Mouse (Mus musculus): ENCODE measurements around the gene Nfkbie. TPM values are rescaled to one million over a fixed set of nuclear protein-coding genes. Genes with fewer than 3 reads are reported as not detected.

Nfkbie gene
- polyA plus RNA-seq, 1 experiment from 2014 or later, result 3.5 TPM

DNA sequence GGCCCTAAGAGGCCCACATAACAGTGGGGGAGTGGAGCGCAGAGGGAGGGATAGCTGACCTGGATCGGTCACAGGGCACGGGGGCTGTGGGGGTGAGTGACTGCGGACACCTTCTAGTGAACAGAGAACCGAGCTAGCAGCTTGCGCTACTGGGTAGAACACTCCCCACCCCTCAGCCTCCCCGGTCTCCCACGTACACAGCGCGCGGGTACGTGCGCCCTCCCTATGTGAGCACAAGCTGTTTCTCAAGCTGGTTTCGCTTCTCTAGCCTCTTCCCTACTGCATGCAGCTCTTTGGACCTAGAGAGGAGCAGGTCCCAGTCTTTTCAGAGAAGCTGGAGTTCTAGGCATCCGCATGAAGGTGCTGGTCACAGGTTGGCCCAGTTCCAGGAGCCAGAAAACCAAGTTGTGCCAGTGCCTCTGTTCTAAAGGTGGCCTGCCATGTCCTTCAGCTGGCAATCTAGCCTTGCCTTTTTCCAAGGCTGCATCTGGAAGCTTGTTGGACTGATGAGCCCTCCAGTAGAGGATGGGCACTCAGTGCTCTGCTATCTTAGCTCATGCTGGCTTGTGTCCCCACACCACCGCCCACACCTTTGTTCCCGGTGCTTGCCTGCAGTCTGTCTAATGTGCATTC, 18.7 kb downstream of the Nfkbie start:
- WGBS, result 4% methylated on average over 17 of the region's 17 CpGs
- Histone ChIP-seq H3K9me3 (replicated peaks; ENCODE audit: control insufficient read depth, low read length) (no peaks in the 10 kb centered on the region), H3K27me3 (ENCODE audit: control insufficient read depth, insufficient read depth, low read length) (no peaks in the 10 kb centered on the region), H3K36me3 (replicated peaks; ENCODE audit: control insufficient read depth, insufficient read depth, low read depth, low read length) (peaks cover 19% of the 10 kb centered on the region), H3K4me1 (ENCODE audit: control insufficient read depth, insufficient read depth, low read length) (no peaks in the 10 kb centered on the region; the same call in 1 of the 2 replicates), H3K9ac (replicated peaks; ENCODE audit: low read length) (peak overlapping the region; percentile 98), H3K4me3 (ENCODE audit: low read depth, low read length) (peak overlapping the region; percentile 100), H3K4me2 (ENCODE audit: low read depth, low read length) (peak overlapping the region; percentile 83), H3K27ac (replicated peaks; ENCODE audit: low read depth, low read length) (peak overlapping the region; percentile 76)
- DNase-seq (ENCODE audit: low spot score) (peak; percentile 56), ATAC-seq (replicated peaks; ENCODE audit: insufficient number of reproducible peaks, low FRiP score, low TSS enrichment, low read depth) (peak; percentile 24)

DNA sequence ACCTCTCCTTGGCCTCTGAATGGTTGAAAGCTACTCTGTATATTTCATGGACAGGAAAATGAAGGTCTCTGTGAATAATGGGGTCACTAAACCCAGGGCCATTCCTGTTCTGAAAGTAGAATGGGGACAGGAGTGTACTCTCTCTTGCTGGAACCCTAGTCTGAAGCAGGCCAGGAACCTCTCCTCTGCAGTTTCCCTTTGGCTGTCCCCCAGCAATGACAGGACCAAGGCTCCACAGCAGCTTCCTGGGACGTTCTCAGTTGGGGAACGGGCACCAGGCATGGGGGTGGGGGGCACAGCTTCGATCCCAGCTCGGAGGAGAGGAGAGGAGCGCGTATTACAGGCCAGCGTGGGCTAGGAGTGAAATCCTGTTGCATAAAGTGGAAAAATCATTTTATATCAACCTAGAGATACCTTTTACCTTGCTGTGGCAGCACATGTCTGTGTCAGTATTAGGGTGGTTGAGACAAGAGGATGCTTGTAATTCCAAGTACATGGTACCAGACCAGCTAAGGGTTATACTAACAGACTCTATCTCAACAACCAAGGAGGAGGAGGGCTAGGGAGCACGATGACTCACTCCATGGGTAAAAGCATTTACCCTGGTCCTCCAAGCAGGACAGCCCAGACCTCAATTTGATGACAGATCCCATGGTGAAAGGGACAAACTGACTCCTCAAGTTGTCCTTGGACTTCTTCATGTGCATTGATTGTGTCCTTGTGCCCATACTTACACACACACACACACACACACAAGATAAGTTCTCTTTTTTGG, 19.8 kb downstream of the Nfkbie start:
- Histone ChIP-seq H3K4me2 (ENCODE audit: low read depth, low read length) (no peak overlapping the region), H3K9ac (replicated peaks; ENCODE audit: low read length) (no peak overlapping the region), H3K4me1 (ENCODE audit: control insufficient read depth, insufficient read depth, low read length) (no peaks in the 10 kb centered on the region; the same call in 1 of the 2 replicates), H3K4me3 (ENCODE audit: low read depth, low read length) (no peak overlapping the region), H3K27me3 (ENCODE audit: control insufficient read depth, insufficient read depth, low read length) (no peaks in the 10 kb centered on the region), H3K9me3 (replicated peaks; ENCODE audit: control insufficient read depth, low read length) (no peaks in the 10 kb centered on the region), H3K27ac (replicated peaks; ENCODE audit: low read depth, low read length) (no peak overlapping the region), H3K36me3 (replicated peaks; ENCODE audit: control insufficient read depth, insufficient read depth, low read depth, low read length) (peaks cover 10% of the 10 kb centered on the region)
- ATAC-seq (replicated peaks; ENCODE audit: insufficient number of reproducible peaks, low FRiP score, low TSS enrichment, low read depth) (no peak), DNase-seq (ENCODE audit: low spot score) (no peak)
- 86% methylated on average over 8 of the region's 8 CpGs for WGBS

GRCm38 (mm10) chr17:45578242-45578641, 22.7 kb downstream of the Nfkbie start:
- Histone ChIP-seq H3K36me3 (replicated peaks; ENCODE audit: control insufficient read depth, insufficient read depth, low read depth, low read length) (no peaks in the 10 kb centered on the region), H3K9me3 (replicated peaks; ENCODE audit: control insufficient read depth, low read length) (no peaks in the 10 kb centered on the region), H3K27ac (replicated peaks; ENCODE audit: low read depth, low read length) (no peak overlapping the region), H3K9ac (replicated peaks; ENCODE audit: low read length) (no peak overlapping the region), H3K4me1 (ENCODE audit: control insufficient read depth, insufficient read depth, low read length) (no peaks in the 10 kb centered on the region; the same call in 1 of the 2 replicates), H3K4me3 (ENCODE audit: low read depth, low read length) (no peak overlapping the region), H3K27me3 (ENCODE audit: control insufficient read depth, insufficient read depth, low read length) (no peaks in the 10 kb centered on the region), H3K4me2 (ENCODE audit: low read depth, low read length) (no peak overlapping the region)
- WGBS, result 70% methylated on average over 5 of the region's 5 CpGs
- no peak for ATAC-seq (replicated peaks; ENCODE audit: insufficient number of reproducible peaks, low FRiP score, low TSS enrichment, low read depth)
- no peak for DNase-seq (ENCODE audit: low spot score)

DNA sequence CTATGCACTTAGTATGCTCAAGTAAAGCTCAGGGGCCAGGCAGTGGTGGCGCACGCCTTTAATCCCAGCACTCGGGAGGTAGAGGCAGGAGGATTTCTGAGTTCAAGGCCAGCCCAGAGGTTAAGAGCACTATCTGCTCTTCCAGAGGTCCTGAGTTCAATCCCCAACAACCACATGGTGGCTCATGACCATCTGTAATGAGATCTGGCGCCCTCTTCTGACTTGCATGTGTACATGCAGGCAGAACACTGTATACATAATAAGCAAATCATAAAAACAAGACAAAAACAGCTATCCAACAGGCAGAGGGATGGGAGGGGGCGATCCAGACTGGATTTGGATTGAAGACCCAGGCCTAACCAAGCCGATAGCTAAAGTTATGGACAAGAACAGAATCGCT, 23.3 kb downstream of the Nfkbie start:
- H3K36me3 ChIP-seq (replicated peaks; ENCODE audit: control insufficient read depth, insufficient read depth, low read depth, low read length), result no peaks in the 10 kb centered on the region
- H3K4me1 ChIP-seq (ENCODE audit: control insufficient read depth, insufficient read depth, low read length), result no peaks in the 10 kb centered on the region; the same call in 1 of the 2 replicates
- no peak overlapping the region for H3K4me2 ChIP-seq (ENCODE audit: low read depth, low read length)
- no peak overlapping the region for H3K27ac ChIP-seq (replicated peaks; ENCODE audit: low read depth, low read length)
- ATAC-seq (replicated peaks; ENCODE audit: insufficient number of reproducible peaks, low FRiP score, low TSS enrichment, low read depth) (no peak), DNase-seq (ENCODE audit: low spot score) (no peak)
- no peaks in the 10 kb centered on the region for H3K27me3 ChIP-seq (ENCODE audit: control insufficient read depth, insufficient read depth, low read length)
- H3K9ac ChIP-seq (replicated peaks; ENCODE audit: low read length), result no peak overlapping the region
- no peak overlapping the region for H3K4me3 ChIP-seq (ENCODE audit: low read depth, low read length)
- 72% methylated on average over 7 of the region's 7 CpGs for WGBS
- no peaks in the 10 kb centered on the region for H3K9me3 ChIP-seq (replicated peaks; ENCODE audit: control insufficient read depth, low read length)

DNA sequence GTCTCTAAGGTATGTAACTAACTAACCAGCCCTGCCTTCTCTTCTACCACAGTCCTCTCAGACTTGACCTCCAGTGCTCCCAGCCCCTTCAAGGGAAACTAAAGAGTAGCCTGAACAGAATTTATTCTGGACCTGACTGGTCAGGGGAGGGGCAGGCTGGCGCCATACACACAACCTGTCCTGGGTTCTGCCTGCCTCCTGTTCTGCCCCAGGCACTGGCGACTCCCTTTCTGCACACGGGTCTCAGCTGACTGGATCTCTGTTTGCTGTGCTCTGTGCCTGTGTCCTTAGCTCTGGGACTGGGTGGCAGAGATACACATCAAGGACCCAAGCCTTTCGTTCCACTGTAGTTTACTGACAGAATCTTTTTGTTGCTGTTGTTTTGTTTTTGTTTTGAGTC, 24.1 kb downstream of the Nfkbie start:
- Histone ChIP-seq H3K4me3 (ENCODE audit: low read depth, low read length) (no peak overlapping the region), H3K4me1 (ENCODE audit: control insufficient read depth, insufficient read depth, low read length) (no peaks in the 10 kb centered on the region; the same call in 1 of the 2 replicates), H3K36me3 (replicated peaks; ENCODE audit: control insufficient read depth, insufficient read depth, low read depth, low read length) (no peaks in the 10 kb centered on the region), H3K9me3 (replicated peaks; ENCODE audit: control insufficient read depth, low read length) (no peaks in the 10 kb centered on the region), H3K27ac (replicated peaks; ENCODE audit: low read depth, low read length) (no peak overlapping the region), H3K4me2 (ENCODE audit: low read depth, low read length) (no peak overlapping the region), H3K9ac (replicated peaks; ENCODE audit: low read length) (no peak overlapping the region), H3K27me3 (ENCODE audit: control insufficient read depth, insufficient read depth, low read length) (no peaks in the 10 kb centered on the region)
- DNase-seq (ENCODE audit: low spot score) (no peak), ATAC-seq (replicated peaks; ENCODE audit: insufficient number of reproducible peaks, low FRiP score, low TSS enrichment, low read depth) (no peak)
- WGBS, result 82% methylated on average over 4 of the region's 4 CpGs

- no peak overlapping the region for H3K4me3 ChIP-seq (ENCODE audit: low read depth, low read length)
- no peaks in the 10 kb centered on the region for H3K27me3 ChIP-seq (ENCODE audit: control insufficient read depth, insufficient read depth, low read length)
- H3K9ac ChIP-seq (replicated peaks; ENCODE audit: low read length), result peak overlapping the region; percentile 32
- WGBS, result 37% methylated on average over 12 of the region's 12 CpGs
- no peaks in the 10 kb centered on the region for H3K36me3 ChIP-seq (replicated peaks; ENCODE audit: control insufficient read depth, insufficient read depth, low read depth, low read length)
- no peaks in the 10 kb centered on the region for H3K4me1 ChIP-seq (ENCODE audit: control insufficient read depth, insufficient read depth, low read length)
- no peaks in the 10 kb centered on the region for H3K9me3 ChIP-seq (replicated peaks; ENCODE audit: control insufficient read depth, low read length)
- no peak overlapping the region for H3K4me2 ChIP-seq (ENCODE audit: low read depth, low read length)
- DNase-seq (ENCODE audit: low spot score) (no peak), ATAC-seq (replicated peaks; ENCODE audit: insufficient number of reproducible peaks, low FRiP score, low TSS enrichment, low read depth) (no peak)
- H3K27ac ChIP-seq (replicated peaks; ENCODE audit: low read depth, low read length), result no peak overlapping the region; the same call in 1 of the 2 replicates
These were observed 25.5 kb downstream of the Nfkbie start for GRCm38 (mm10) chr17:45580958-45581477.

GRCm38 (mm10) chr17:45581567-45581983, 26.1 kb downstream of the Nfkbie start:
- Histone ChIP-seq H3K36me3 (replicated peaks; ENCODE audit: control insufficient read depth, insufficient read depth, low read depth, low read length) (no peaks in the 10 kb centered on the region), H3K27me3 (ENCODE audit: control insufficient read depth, insufficient read depth, low read length) (no peaks in the 10 kb centered on the region), H3K4me3 (ENCODE audit: low read depth, low read length) (no peak overlapping the region), H3K27ac (replicated peaks; ENCODE audit: low read depth, low read length) (no peak overlapping the region), H3K4me1 (ENCODE audit: control insufficient read depth, insufficient read depth, low read length) (no peaks in the 10 kb centered on the region), H3K9me3 (replicated peaks; ENCODE audit: control insufficient read depth, low read length) (no peaks in the 10 kb centered on the region), H3K4me2 (ENCODE audit: low read depth, low read length) (no peak overlapping the region), H3K9ac (replicated peaks; ENCODE audit: low read length) (no peak overlapping the region)
- DNase-seq (ENCODE audit: low spot score), result peak; percentile 83
- no peak for ATAC-seq (replicated peaks; ENCODE audit: insufficient number of reproducible peaks, low FRiP score, low TSS enrichment, low read depth)
- WGBS, result 9% methylated on average over 2 of the region's 2 CpGs

DNA sequence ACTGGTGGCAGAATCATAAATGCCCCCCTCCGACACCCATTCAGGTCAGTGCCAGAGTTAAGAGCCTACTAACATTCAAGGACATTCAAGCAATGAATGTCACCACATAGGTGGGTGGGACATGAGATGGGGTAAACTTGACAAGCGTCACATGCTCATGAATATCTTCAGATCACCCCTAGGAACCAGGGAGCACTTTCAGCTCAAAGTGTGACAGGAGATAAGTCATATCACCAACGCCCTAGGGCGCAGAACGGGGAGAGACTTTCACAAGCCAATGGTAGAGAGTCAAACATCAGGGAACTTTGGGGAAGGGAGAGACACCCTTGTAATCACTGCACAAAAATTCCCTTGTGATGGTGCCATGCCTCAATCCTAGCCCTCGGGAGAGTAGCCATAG, 26.7 kb downstream of the Nfkbie start:
- no peaks in the 10 kb centered on the region for H3K9me3 ChIP-seq (replicated peaks; ENCODE audit: control insufficient read depth, low read length)
- no peaks in the 10 kb centered on the region for H3K4me1 ChIP-seq (ENCODE audit: control insufficient read depth, insufficient read depth, low read length)
- ATAC-seq (replicated peaks; ENCODE audit: insufficient number of reproducible peaks, low FRiP score, low TSS enrichment, low read depth) (no peak), DNase-seq (ENCODE audit: low spot score) (no peak)
- H3K9ac ChIP-seq (replicated peaks; ENCODE audit: low read length), result no peak overlapping the region
- no peak overlapping the region for H3K4me2 ChIP-seq (ENCODE audit: low read depth, low read length)
- H3K4me3 ChIP-seq (ENCODE audit: low read depth, low read length), result no peak overlapping the region
- H3K27me3 ChIP-seq (ENCODE audit: control insufficient read depth, insufficient read depth, low read length), result no peaks in the 10 kb centered on the region
- WGBS, result 89% methylated on average over 6 of the region's 6 CpGs
- no peaks in the 10 kb centered on the region for H3K36me3 ChIP-seq (replicated peaks; ENCODE audit: control insufficient read depth, insufficient read depth, low read depth, low read length)
- no peak overlapping the region for H3K27ac ChIP-seq (replicated peaks; ENCODE audit: low read depth, low read length)
